Mouse (Mus musculus) heart, embryonic 15.5 days (tissue): ENCODE measurements around the gene Gnptg. TPM values are rescaled to one million over a fixed set of nuclear protein-coding genes. Genes with fewer than 3 reads are reported as not detected.

ENCODE experiments used
- ATAC-seq: fragments of 200-750 bp; cut with Nextera tagmentation; replicated peaks from 2 replicates; pipeline ENCODE4 v1.8.0; 2017; ENCODE audit warnings: low read depth, moderate TSS enrichment; ENCODE audit not compliant: insufficient number of reproducible peaks, insufficient read depth, low FRiP score
- H3K27ac ChIP-seq: fragments of 300-500 bp; sonication (generic); 2 replicates; pipeline ENCODE4 v1.5.1; 2015; ENCODE audit warnings: mild to moderate bottlenecking, inconsistent platforms
- H3K27me3 ChIP-seq: fragments of 300-500 bp; sonication (generic); 2 replicates; pipeline ENCODE4 v1.6.1; 2015; ENCODE audit warnings: inconsistent platforms
- H3K36me3 ChIP-seq: fragments of 300-500 bp; sonication (generic); 2 replicates; pipeline ENCODE4 v1.6.1; 2015; ENCODE audit warnings: mild to moderate bottlenecking, inconsistent platforms
- H3K4me1 ChIP-seq: fragments of 300-500 bp; sonication (generic); replicated peaks from 2 replicates; pipeline ENCODE4 v1.6.1; 2015; ENCODE audit warnings: inconsistent platforms
- H3K4me2 ChIP-seq: fragments of 300-500 bp; sonication (generic); 2 replicates; pipeline ENCODE4 v1.6.1; 2015; ENCODE audit warnings: inconsistent platforms, mild to moderate bottlenecking, moderate library complexity
- H3K4me3 ChIP-seq: fragments of 300-500 bp; sonication (generic); 2 replicates; pipeline ENCODE4 v1.5.1; 2015; ENCODE audit warnings: mild to moderate bottlenecking, inconsistent platforms
- H3K9ac ChIP-seq: fragments of 300-500 bp; sonication (generic); 2 replicates; pipeline ENCODE4 v1.6.1; 2015; ENCODE audit warnings: mild to moderate bottlenecking, inconsistent platforms
- H3K9me3 ChIP-seq: fragments of 300-500 bp; sonication (generic); replicated peaks from 2 replicates; pipeline ENCODE4 v1.6.1; 2016; ENCODE audit warnings: inconsistent platforms
- WGBS: fragments of 180-500 bp; shearing (Covaris S2); methylation state at CpG from one replicate; pipeline ENCODE4 v1.1.7; 2015; ENCODE audit warnings: mixed read lengths; 5-methylcytosine and 5-hydroxymethylcytosine counted together
- microRNA-seq: library from miRNA; unstranded; fragments of <30 nt; microRNA quantifications from one replicate; pipeline ENCODE4, GENCODE M21; 2016
- polyA plus RNA-seq: library from polyadenylated mRNA; unstranded; fragments of >200 nt; fragmentation: Nextera tagmentation; extraction: Ambion mirVana; gene quantifications from 2 replicates; pipeline ENCODE4 v1.2.1, GENCODE M21; 2015

Gene Gnptg
- polyA plus RNA-seq, 1 experiment from 2014 or later: 20.4 TPM

DNA sequence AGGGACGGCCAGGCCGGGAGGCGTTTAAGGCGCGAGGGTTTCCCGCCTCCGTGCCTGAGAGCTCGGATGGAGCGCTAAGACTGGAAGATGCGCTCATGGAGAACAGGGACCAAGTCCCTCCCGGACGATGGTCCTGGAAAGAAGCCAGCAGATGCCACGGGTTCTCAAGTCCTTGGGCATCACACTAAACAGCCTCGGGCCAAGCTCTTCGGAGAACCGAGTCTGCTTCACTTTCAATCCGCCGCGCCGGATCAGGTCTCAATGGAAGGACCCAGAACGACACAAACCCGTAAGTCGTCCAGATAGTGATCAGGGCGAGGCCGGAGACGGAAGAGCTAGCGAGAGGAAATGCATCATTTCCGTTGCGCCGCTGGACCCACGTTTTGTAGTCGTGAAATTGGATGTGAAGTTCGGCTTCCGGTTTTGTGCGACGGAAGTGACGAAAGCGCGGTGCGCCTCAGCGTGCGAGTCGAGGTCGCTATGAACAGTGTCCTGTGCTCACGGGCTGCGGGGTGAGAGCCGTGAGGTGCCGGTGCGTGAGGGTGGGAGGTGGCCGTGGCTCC lies 55.7 kb downstream of the Gnptg start, which contains the start of gene BC003965:
Gene BC003965 (plus strand): TSS at position 426 of the 563 bp plus-strand sequence.
- ATAC-seq: peak; percentile 76
- Histone ChIP-seq H3K4me2 (peak within 1 kb of the TSS; percentile 98), H3K9me3 (no peaks in the 10 kb centered on the region), H3K4me1 (peaks cover 18% of the 10 kb centered on the region), H3K27ac (peak within 1 kb of the TSS; percentile 90), H3K27me3 (peaks cover 4% of the 10 kb centered on the region; the same call in 1 of the 2 replicates), H3K4me3 (peak within 1 kb of the TSS; percentile 79), H3K36me3 (no peaks in the 10 kb centered on the region), H3K9ac (peak within 1 kb of the TSS; percentile 83)
- WGBS: under 1% methylated on average over 50 of the region's 50 CpGs

Small RNAs within 50 kb of the gene (microRNA-seq; reads per million reads assigned to microRNA genes)
- not detected for gene Mir3547

Other genes with a start within 250 kb of the Gnptg start
- gene Cramp1l, start 224.3 kb downstream of the Gnptg start, polyA plus RNA-seq: 4.1 and 6.3 TPM in 2 replicates
- 8.9 and 13.3 TPM in 2 replicates for gene Ift140, start 224.0 kb downstream of the Gnptg start, polyA plus RNA-seq
- gene Tmem204, start 156.5 kb downstream of the Gnptg start, polyA plus RNA-seq: 23.1 and 24.8 TPM in 2 replicates
- 22.9 and 33.6 TPM in 2 replicates for gene Telo2, start 124.2 kb downstream of the Gnptg start, polyA plus RNA-seq
- 0.16 and 0.30 TPM in 2 replicates for gene Ptx4, start 119.4 kb downstream of the Gnptg start, polyA plus RNA-seq
- gene Clcn7, start 106.7 kb downstream of the Gnptg start, polyA plus RNA-seq: 14.8 and 18.3 TPM in 2 replicates
- gene Ccdc154, start 77.7 kb downstream of the Gnptg start, polyA plus RNA-seq: 0.05 TPM in 1 of 2 replicates, not detected in the other
- gene Gm38655, start 64.7 kb downstream of the Gnptg start, polyA plus RNA-seq: 0.33 and 0.77 TPM in 2 replicates
- gene BC003965, start 55.6 kb downstream of the Gnptg start, polyA plus RNA-seq: 23.7 and 24.4 TPM in 2 replicates
- 4.6 and 5.3 TPM in 2 replicates for gene Unkl, start 51.7 kb downstream of the Gnptg start, polyA plus RNA-seq
- gene Tsr3, start within 50 bp of the Gnptg start, polyA plus RNA-seq: 24.7 and 31.2 TPM in 2 replicates
- 0.34 and 1.7 TPM in 2 replicates for gene Baiap3, start 16.2 kb upstream of the Gnptg start, polyA plus RNA-seq
- gene Ube2i, start 34.5 kb upstream of the Gnptg start, polyA plus RNA-seq: 322 and 354 TPM in 2 replicates
- 0.73 and 0.98 TPM in 2 replicates for gene Prss34, start 58.3 kb upstream of the Gnptg start, polyA plus RNA-seq
- not detected in 2 replicates for gene Prss28, start 68.5 kb upstream of the Gnptg start, polyA plus RNA-seq
- gene Prss29, start 78.5 kb upstream of the Gnptg start, polyA plus RNA-seq: not detected in 2 replicates
- gene Tpsab1, start 105.4 kb upstream of the Gnptg start, polyA plus RNA-seq: 0.20 and 0.29 TPM in 2 replicates
- gene Tpsb2, start 126.2 kb upstream of the Gnptg start, polyA plus RNA-seq: 8.5 and 9.4 TPM in 2 replicates
- gene Tpsg1, start 129.1 kb upstream of the Gnptg start, polyA plus RNA-seq: 0.20 and 0.89 TPM in 2 replicates
- gene Cacna1h, start 193.7 kb upstream of the Gnptg start, polyA plus RNA-seq: 5.5 and 6.5 TPM in 2 replicates
- 0.41 and 0.45 TPM in 2 replicates for gene Tekt4, start 214.5 kb upstream of the Gnptg start, polyA plus RNA-seq